ENCODE assay signal across 13 mouse cellular contexts in the genomic region with DNA sequence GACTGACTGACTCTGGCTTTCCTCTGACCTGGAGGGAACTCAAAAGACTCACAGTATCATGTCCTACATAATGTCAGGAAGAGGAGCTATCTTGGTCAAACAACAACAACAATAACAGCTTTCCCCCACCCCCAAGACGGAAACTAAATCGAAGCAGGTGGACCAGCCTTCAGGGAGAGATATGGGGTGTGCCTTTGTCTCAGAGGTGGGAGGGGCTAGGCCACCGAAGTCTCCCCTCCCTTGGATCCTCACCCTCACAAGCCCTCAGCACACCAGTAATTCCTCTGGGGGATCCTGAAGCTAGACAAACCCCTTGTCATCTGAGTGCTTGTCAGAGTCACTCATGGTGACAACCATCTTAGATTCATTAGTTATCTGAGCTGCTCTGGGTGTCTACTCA. TPM values are rescaled to one million over a fixed set of nuclear protein-coding genes. Genes with fewer than 3 reads are reported as not detected.
A peak's percentile ranks its signal among the peaks of the same experiment; 100 is the strongest.
DNase-seq lines count a peak whose midpoint lies in the region; ATAC-seq and TF ChIP-seq lines count a peak whose summit lies in the region.
"Had no signal": no experiment of that assay in that cellular context is flagged by ENCODE, and none has a peak within 500 bp of the region (broad histone marks: within the 10 kb centered on the region; RNA-seq: fewer than 3 reads in every experiment).

No protein-coding gene starts in this region.

- peak overlapping the region; percentile 19; the same call in 1 of the 2 replicates for H3K27ac ChIP-seq in kidney, adult 2 months (ENCODE audit: insufficient read depth, low read depth, low read length)
- peak overlapping the region; percentile 74 for H3K27ac ChIP-seq in MEL (ENCODE audit: control insufficient read depth, low read depth, low read length)
- H3K27ac ChIP-seq in liver, embryonic 15.5 days (replicated peaks) = peak overlapping the region; percentile 83
- no peak overlapping the region for H3K27ac ChIP-seq in hindbrain, embryonic 13.5 days
- H3K27ac ChIP-seq in thymus, adult 2 months (ENCODE audit: control insufficient read depth, insufficient read depth, low read length) = no peak overlapping the region
- H3K27ac ChIP-seq: forebrain, embryonic 10.5 days; kidney, embryonic 15.5 days; limb, embryonic 12.5 days; neural tube, embryonic 12.5 days had no signal

- H3K9ac ChIP-seq in MEL (ENCODE audit: control insufficient read depth, low read depth, low read length, poor library complexity, severe bottlenecking) = peak overlapping the region; percentile 23; the same call in 1 of the 2 replicates
- H3K9ac ChIP-seq in liver, embryonic 15.5 days = peak overlapping the region; percentile 26; the same call in 1 of the 2 replicates
- H3K9ac ChIP-seq in hindbrain, embryonic 13.5 days = no peak overlapping the region
- H3K9ac ChIP-seq: kidney, embryonic 15.5 days; limb, embryonic 12.5 days; neural tube, embryonic 12.5 days had no signal

- TF ChIP-seq POLR2A in kidney, adult 2 months (IDR thresholded peaks at IDR 0.05; ENCODE audit: low read depth, low read length) = no peak
- no peak for TF ChIP-seq POLR2A in MEL (IDR thresholded peaks at IDR 0.05; ENCODE audit: control insufficient read depth in 1 of 2, insufficient read depth in 1 of 2, low read depth in 1 of 2, low read length in 2 of 2, poor library complexity in 1 of 2)
- no peak for TF ChIP-seq POLR2A in thymus, adult 2 months (IDR thresholded peaks at IDR 0.05; ENCODE audit: control insufficient read depth, extremely low read depth, insufficient read depth, low read length, poor library complexity)

- no peak for TF ChIP-seq EP300 in MEL (IDR thresholded peaks at IDR 0.05; ENCODE audit: low read depth in 1 of 2, low read length in 2 of 2)

- no peak overlapping the region for H3K4me3 ChIP-seq in kidney, adult 2 months (ENCODE audit: insufficient read depth, low read depth, low read length)
- H3K4me3 ChIP-seq in MEL (ENCODE audit: control insufficient read depth in 1 of 2, insufficient read depth in 1 of 2, low read depth in 2 of 2, low read length in 2 of 2) = no peak overlapping the region
- H3K4me3 ChIP-seq in liver, embryonic 15.5 days (replicated peaks) = no peak overlapping the region
- no peak overlapping the region for H3K4me3 ChIP-seq in hindbrain, embryonic 13.5 days
- H3K4me3 ChIP-seq in thymus, adult 2 months (ENCODE audit: control insufficient read depth, insufficient read depth, low read length) = no peak overlapping the region
- H3K4me3 ChIP-seq: forebrain, embryonic 10.5 days; kidney, embryonic 15.5 days; limb, embryonic 12.5 days; neural tube, embryonic 12.5 days had no signal

- TF ChIP-seq CTCF in kidney, adult 2 months (conservative IDR thresholded peaks at IDR 0.05; ENCODE audit: insufficient read depth, insufficient read length, low read depth, low read length) = no peak
- no peak for TF ChIP-seq CTCF in MEL (IDR thresholded peaks at IDR 0.05 in 2 of 3, conservative IDR thresholded peaks at IDR 0.05 in 1 of 3; ENCODE audit: control insufficient read depth in 1 of 3, insufficient read depth in 1 of 3, low read depth in 2 of 3, low read length in 3 of 3, poor library complexity in 1 of 3, severe bottlenecking in 1 of 3)
- no peak for TF ChIP-seq CTCF in thymus, adult 2 months (IDR thresholded peaks at IDR 0.05; ENCODE audit: borderline replicate concordance, control insufficient read depth, extremely low read depth, insufficient read depth, low read length, poor library complexity)

- 45% methylated on average over 3 of the region's 3 CpGs for WGBS in kidney, adult 2 months
- 14% methylated on average over 3 of the region's 3 CpGs for WGBS in liver, embryonic 15.5 days (ENCODE audit: insufficient replicate concordance)
- WGBS in hindbrain, embryonic 13.5 days = 88% methylated on average over 3 of the region's 3 CpGs
- WGBS in thymus, adult 2 months = 82% methylated on average over 3 of the region's 3 CpGs

- no peak for DNase-seq in kidney, adult 2 months
- DNase-seq in kidney, postnatal 4 days = no peak
- DNase-seq in MEL (ENCODE audit: low read depth, low spot score) = peak; percentile 47
- peak; percentile 47 for DNase-seq in c-Kit-positive CD71-positive TER-119-negative erythroid progenitor cells, embryonic 14.5 days (ENCODE audit: low read depth)
- no peak for DNase-seq in thymus, adult 2 months
- DNase-seq: cerebellum, postnatal 25 days; gastrocnemius, postnatal 14 days had no signal

- H3K27me3 ChIP-seq in kidney, adult 2 months (replicated peaks; ENCODE audit: control insufficient read depth, insufficient read depth, low read length) = no peaks in the 10 kb centered on the region
- no peaks in the 10 kb centered on the region for H3K27me3 ChIP-seq in MEL (ENCODE audit: control insufficient read depth in 1 of 2, insufficient read depth in 2 of 2, low read length in 2 of 2)
- no peaks in the 10 kb centered on the region for H3K27me3 ChIP-seq in liver, embryonic 15.5 days
- no peaks in the 10 kb centered on the region for H3K27me3 ChIP-seq in hindbrain, embryonic 13.5 days
- no peaks in the 10 kb centered on the region for H3K27me3 ChIP-seq in thymus, adult 2 months (ENCODE audit: control insufficient read depth, insufficient read depth, low read length)
- H3K27me3 ChIP-seq: kidney, embryonic 15.5 days; limb, embryonic 12.5 days; neural tube, embryonic 12.5 days had no signal

- peak; percentile 67 for ATAC-seq in liver, embryonic 15.5 days (ENCODE audit: insufficient read depth)
- no peak for ATAC-seq in hindbrain, embryonic 13.5 days (ENCODE audit: low FRiP score)

- H3K4me1 ChIP-seq in kidney, adult 2 months (ENCODE audit: control insufficient read depth, insufficient read depth, low read length) = peaks cover 11% of the 10 kb centered on the region; the same call in 1 of the 2 replicates
- H3K4me1 ChIP-seq in MEL (ENCODE audit: control insufficient read depth in 1 of 2, insufficient read depth in 2 of 2, low read length in 2 of 2) = peaks cover 33 to 36% of the 10 kb centered on the region in 2 experiments
- peaks cover 66% of the 10 kb centered on the region for H3K4me1 ChIP-seq in liver, embryonic 15.5 days (replicated peaks)
- no peaks in the 10 kb centered on the region for H3K4me1 ChIP-seq in hindbrain, embryonic 13.5 days (replicated peaks)
- no peaks in the 10 kb centered on the region for H3K4me1 ChIP-seq in thymus, adult 2 months (replicated peaks; ENCODE audit: control insufficient read depth, insufficient read depth, low read length)
- H3K4me1 ChIP-seq: forebrain, embryonic 10.5 days; kidney, embryonic 15.5 days; limb, embryonic 12.5 days; neural tube, embryonic 12.5 days had no signal

- TF ChIP-seq RAD21 in MEL (IDR thresholded peaks at IDR 0.05; ENCODE audit: low read depth, low read length) = no peak

- no peaks in the 10 kb centered on the region for H3K36me3 ChIP-seq in kidney, adult 2 months (ENCODE audit: control insufficient read depth, insufficient read depth, low read length)
- peaks cover 0 to 51% of the 10 kb centered on the region in 2 experiments; a peak in 3 of 4 replicates for H3K36me3 ChIP-seq in MEL (ENCODE audit: control insufficient read depth in 1 of 2, insufficient read depth in 2 of 2, low read length in 2 of 2)
- peaks cover 24% of the 10 kb centered on the region for H3K36me3 ChIP-seq in liver, embryonic 15.5 days (replicated peaks)
- peaks cover 19% of the 10 kb centered on the region for H3K36me3 ChIP-seq in hindbrain, embryonic 13.5 days
- no peaks in the 10 kb centered on the region for H3K36me3 ChIP-seq in thymus, adult 2 months (ENCODE audit: control insufficient read depth, insufficient read depth, low read length)

- no peaks in the 10 kb centered on the region for H3K9me3 ChIP-seq in MEL (replicated peaks; ENCODE audit: insufficient read depth, low read length)
- no peaks in the 10 kb centered on the region for H3K9me3 ChIP-seq in liver, embryonic 15.5 days (replicated peaks)
- no peaks in the 10 kb centered on the region for H3K9me3 ChIP-seq in hindbrain, embryonic 13.5 days
- H3K9me3 ChIP-seq: forebrain, embryonic 10.5 days; kidney, embryonic 15.5 days; limb, embryonic 12.5 days; neural tube, embryonic 12.5 days had no signal

- H3K4me2 ChIP-seq in liver, embryonic 15.5 days = peak overlapping the region; percentile 17
- H3K4me2 ChIP-seq in hindbrain, embryonic 13.5 days = no peak overlapping the region
- H3K4me2 ChIP-seq: kidney, embryonic 15.5 days; limb, embryonic 12.5 days; neural tube, embryonic 12.5 days had no signal

- 0 out of 2 replicates have a peak, but pooled peaks cover 1% of the 10 kb centered on the region for H3K79me2 ChIP-seq in MEL (ENCODE audit: control insufficient read depth, insufficient read depth, low read length, poor library complexity)

TF ChIP-seq in MEL, 35 proteins besides CTCF, POLR2A, EP300 and RAD21:
- TF ChIP-seq MEF2A (IDR thresholded peaks at IDR 0.05; ENCODE audit: extremely low read depth, insufficient replicate concordance, low read depth, low read length, poor library complexity, severe bottlenecking) (no peak), TCF12 (IDR thresholded peaks at IDR 0.05; ENCODE audit: low read depth, low read length) (peak; percentile 42; the same call in 1 of the 2 replicates)

RNA-seq across cellular contexts. Expression of a gene that starts 20.1 kb away (rescaled TPM):
- 7.0 and 9.1 TPM in 2 replicates for polyA plus RNA-seq in kidney, adult 2 months (2012; rRNA removed)
- total RNA-seq in MEL (2012; rRNA removed) = 16.9 and 18.3 TPM in 2 replicates
- 10 to 100 TPM in 1 of 2 experiments, not detected in 1; 14.6 TPM for polyA plus RNA-seq in MEL (2012; ENCODE audit: insufficient read depth in 1 of 2, insufficient read length in 2 of 2, low read depth in 1 of 2, low replicate concordance in 2 of 2, missing spikeins in 1 of 2)
- polyA plus RNA-seq in liver, embryonic 15.5 days (2015; fragmentation: Nextera tagmentation; extraction: Ambion mirVana) = 30.8 and 31.5 TPM in 2 replicates
- polyA plus RNA-seq in hindbrain, embryonic 13.5 days (2015; fragmentation: Nextera tagmentation; extraction: Ambion mirVana) = 35.9 and 37.3 TPM in 2 replicates
- 5.4 and 6.5 TPM in 2 replicates for polyA plus RNA-seq in thymus, adult 2 months (2012; rRNA removed)

RNA-seq across cellular contexts. Expression of a gene that starts 20.2 kb away (rescaled TPM):
- 12.8 and 14.5 TPM in 2 replicates for polyA plus RNA-seq in kidney, adult 2 months (2012; rRNA removed)
- total RNA-seq in MEL (2012; rRNA removed) = 39.4 and 46.9 TPM in 2 replicates
- 100 to 1,000 TPM in 1 of 2 experiments, 10 to 100 TPM in 1; 54.7 to 405 TPM for polyA plus RNA-seq in MEL (2012; ENCODE audit: insufficient read depth in 1 of 2, insufficient read length in 2 of 2, low read depth in 1 of 2, low replicate concordance in 2 of 2, missing spikeins in 1 of 2)
- polyA plus RNA-seq in liver, embryonic 15.5 days (2015; fragmentation: Nextera tagmentation; extraction: Ambion mirVana) = 70.0 and 77.5 TPM in 2 replicates
- polyA plus RNA-seq in hindbrain, embryonic 13.5 days (2015; fragmentation: Nextera tagmentation; extraction: Ambion mirVana) = 188 and 196 TPM in 2 replicates
- polyA plus RNA-seq in thymus, adult 2 months (2012; rRNA removed) = 21.9 and 23.9 TPM in 2 replicates

RNA-seq across cellular contexts. Expression of a gene that starts 45.7 kb away (rescaled TPM):
- polyA plus RNA-seq in kidney, adult 2 months (2012; rRNA removed) = 2.6 and 3.8 TPM in 2 replicates
- 44.6 and 46.0 TPM in 2 replicates for total RNA-seq in MEL (2012; rRNA removed)
- 100 to 1,000 TPM in 1 of 2 experiments, 10 to 100 TPM in 1; 39.8 to 203 TPM for polyA plus RNA-seq in MEL (2012; ENCODE audit: insufficient read depth in 1 of 2, insufficient read length in 2 of 2, low read depth in 1 of 2, low replicate concordance in 2 of 2, missing spikeins in 1 of 2)
- 28.8 and 32.2 TPM in 2 replicates for polyA plus RNA-seq in liver, embryonic 15.5 days (2015; fragmentation: Nextera tagmentation; extraction: Ambion mirVana)
- 11.4 and 12.8 TPM in 2 replicates for polyA plus RNA-seq in hindbrain, embryonic 13.5 days (2015; fragmentation: Nextera tagmentation; extraction: Ambion mirVana)
- 9.6 and 11.0 TPM in 2 replicates for polyA plus RNA-seq in thymus, adult 2 months (2012; rRNA removed)

Comparison
In these comparisons a context has a peak if more than half of its experiments do, and no peak if none do; other contexts are left out.
1. DNase-seq: peak in MEL (single experiment) and c-Kit-positive CD71-positive TER-119-negative erythroid progenitor cells, embryonic 14.5 days (single experiment); none in kidney, adult 2 months (single experiment), kidney, postnatal 4 days (0 of 2) and thymus, adult 2 months (single experiment).
2. H3K27ac ChIP-seq: peak in kidney, adult 2 months (single experiment), MEL (single experiment) and liver, embryonic 15.5 days (single experiment); none in hindbrain, embryonic 13.5 days (single experiment) and thymus, adult 2 months (single experiment).